Mouse (Mus musculus) intestine, embryonic 15.5 days (tissue): ENCODE results near the gene Zfhx2. TPM values are rescaled to one million over a fixed set of nuclear protein-coding genes. Genes with fewer than 3 reads are reported as not detected.
A peak's percentile ranks its signal among the peaks of the same experiment; 100 is the strongest.

ENCODE experiments used
- ATAC-seq: fragments of 200-750 bp; cut with Nextera tagmentation; 2 replicates; pipeline ENCODE4 v1.8.0; 2017; ENCODE audit warnings: moderate TSS enrichment, moderate library complexity
- H3K27ac ChIP-seq: fragments of 300-500 bp; sonication (generic); 2 replicates; pipeline ENCODE4 v1.5.1; 2015; ENCODE audit warnings: mild to moderate bottlenecking, inconsistent platforms
- H3K27me3 ChIP-seq: fragments of 300-500 bp; sonication (generic); replicated peaks from 2 replicates; pipeline ENCODE4 v1.6.1; 2015; ENCODE audit warnings: inconsistent platforms
- H3K36me3 ChIP-seq: fragments of 300-500 bp; sonication (generic); 2 replicates; pipeline ENCODE4 v1.6.1; 2015; ENCODE audit warnings: inconsistent platforms
- H3K4me1 ChIP-seq: fragments of 300-500 bp; sonication (generic); replicated peaks from 2 replicates; pipeline ENCODE4 v1.6.1; 2015; ENCODE audit warnings: inconsistent platforms
- H3K4me2 ChIP-seq: fragments of 300-500 bp; sonication (generic); replicated peaks from 2 replicates; pipeline ENCODE4 v1.6.1; 2015; ENCODE audit warnings: mild to moderate bottlenecking, inconsistent platforms
- H3K4me3 ChIP-seq: fragments of 300-500 bp; sonication (generic); replicated peaks from 2 replicates; pipeline ENCODE4 v1.5.1; 2015; ENCODE audit warnings: inconsistent platforms
- H3K9ac ChIP-seq: fragments of 300-500 bp; sonication (generic); 2 replicates; pipeline ENCODE4 v1.6.1; 2015; ENCODE audit warnings: inconsistent platforms
- H3K9me3 ChIP-seq: fragments of 300-500 bp; sonication (generic); 2 replicates; pipeline ENCODE4 v1.6.1; 2016; ENCODE audit warnings: inconsistent platforms
- WGBS: fragments of 180-500 bp; shearing (Covaris S2); methylation state at CpG from one replicate; pipeline ENCODE4 v1.1.7; 2015; 5-methylcytosine and 5-hydroxymethylcytosine counted together
- polyA plus RNA-seq: library from polyadenylated mRNA; unstranded; fragments of >200 nt; fragmentation: Nextera tagmentation; extraction: Ambion mirVana; gene quantifications from 2 replicates; pipeline ENCODE4 v1.2.1, GENCODE M21; 2015

The Zfhx2 gene
- polyA plus RNA-seq, 1 experiment from 2014 or later: 3.8 TPM

DNA sequence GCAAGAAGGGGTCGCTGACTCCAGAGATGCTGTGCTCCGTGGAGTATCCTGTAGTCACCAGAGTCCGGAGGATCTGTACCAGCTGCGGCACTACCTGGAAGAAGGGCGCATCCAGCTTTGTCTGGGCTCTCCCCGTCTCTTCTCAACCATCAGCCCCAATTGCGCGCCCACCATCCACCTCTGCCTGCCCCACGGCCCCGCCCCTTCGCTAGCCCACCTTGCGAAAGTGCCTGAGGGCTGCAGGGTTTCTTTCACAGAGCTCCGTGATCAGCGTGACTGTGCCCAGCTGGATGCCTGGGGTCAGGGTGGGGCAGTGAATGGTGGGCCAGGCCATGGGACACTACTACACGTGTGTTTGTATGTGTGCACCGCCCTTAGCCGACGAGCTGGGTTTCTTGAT lies 12.2 kb upstream of the Zfhx2 start:
- ATAC-seq: no peak
- no peak overlapping the region for H3K4me2 ChIP-seq
- no peaks in the 10 kb centered on the region for H3K27me3 ChIP-seq
- H3K9ac ChIP-seq: no peak overlapping the region
- peaks cover 30% of the 10 kb centered on the region for H3K4me1 ChIP-seq
- WGBS: 87% methylated on average over 18 of the region's 18 CpGs
- H3K36me3 ChIP-seq: no peaks in the 10 kb centered on the region
- H3K9me3 ChIP-seq: no peaks in the 10 kb centered on the region
- no peak overlapping the region for H3K4me3 ChIP-seq
- H3K27ac ChIP-seq: no peak overlapping the region

GRCm38 (mm10) chr14:55102253-55102785 lies 10.2 kb upstream of the Zfhx2 start:
- Histone ChIP-seq H3K4me1 (peaks cover 10% of the 10 kb centered on the region; the same call in 1 of the 2 replicates), H3K27ac (no peak overlapping the region), H3K4me2 (no peak overlapping the region), H3K9me3 (no peaks in the 10 kb centered on the region), H3K4me3 (no peak overlapping the region), H3K36me3 (peaks cover 3% of the 10 kb centered on the region; the same call in 1 of the 2 replicates), H3K9ac (no peak overlapping the region), H3K27me3 (no peaks in the 10 kb centered on the region)
- 82% methylated on average over 15 of the region's 15 CpGs for WGBS
- ATAC-seq: no peak

- 54% methylated on average over 4 of the region's 4 CpGs for WGBS
These were observed 9.5 kb upstream of the Zfhx2 start for GRCm38 (mm10) chr14:55101592-55101991.

GRCm38 (mm10) chr14:55098067-55098466 lies 5.9 kb upstream of the Zfhx2 start:
- no peaks in the 10 kb centered on the region for H3K9me3 ChIP-seq
- ATAC-seq: no peak
- peaks cover 5% of the 10 kb centered on the region; the same call in 1 of the 2 replicates for H3K36me3 ChIP-seq
- H3K27ac ChIP-seq: 0 out of 2 replicates have a peak overlapping the region, but pooled peaks have one; percentile 18
- no peaks in the 10 kb centered on the region for H3K27me3 ChIP-seq
- H3K9ac ChIP-seq: no peak overlapping the region
- 63% methylated on average over 4 of the region's 4 CpGs for WGBS
- peaks cover 13% of the 10 kb centered on the region; the same call in 1 of the 2 replicates for H3K4me1 ChIP-seq
- no peak overlapping the region for H3K4me2 ChIP-seq
- no peak overlapping the region for H3K4me3 ChIP-seq

More at GRCm38 (mm10) chr14:55101592-55101991, 9.5 kb upstream of the Zfhx2 start:
- Histone ChIP-seq H3K4me3 (no peak overlapping the region), H3K4me1 (0 out of 2 replicates have a peak, but pooled peaks cover 10% of the 10 kb centered on the region), H3K4me2 (no peak overlapping the region), H3K9me3 (no peaks in the 10 kb centered on the region), H3K36me3 (peaks cover 5% of the 10 kb centered on the region; the same call in 1 of the 2 replicates), H3K27ac (no peak overlapping the region), H3K9ac (no peak overlapping the region), H3K27me3 (no peaks in the 10 kb centered on the region)
- no peak for ATAC-seq

GRCm38 (mm10) chr14:55097646-55098045 lies 5.5 kb upstream of the Zfhx2 start:
- no peak overlapping the region for H3K4me3 ChIP-seq
- no peaks in the 10 kb centered on the region for H3K27me3 ChIP-seq
- no peak overlapping the region for H3K9ac ChIP-seq
- 70% methylated on average over 10 of the region's 10 CpGs for WGBS
- ATAC-seq: no peak
- 0 out of 2 replicates have a peak overlapping the region, but pooled peaks have one; percentile 18 for H3K27ac ChIP-seq
- no peak overlapping the region for H3K4me2 ChIP-seq
- H3K36me3 ChIP-seq: peaks cover 5% of the 10 kb centered on the region; the same call in 1 of the 2 replicates
- H3K9me3 ChIP-seq: no peaks in the 10 kb centered on the region
- H3K4me1 ChIP-seq: peaks cover 13% of the 10 kb centered on the region; the same call in 1 of the 2 replicates

DNA sequence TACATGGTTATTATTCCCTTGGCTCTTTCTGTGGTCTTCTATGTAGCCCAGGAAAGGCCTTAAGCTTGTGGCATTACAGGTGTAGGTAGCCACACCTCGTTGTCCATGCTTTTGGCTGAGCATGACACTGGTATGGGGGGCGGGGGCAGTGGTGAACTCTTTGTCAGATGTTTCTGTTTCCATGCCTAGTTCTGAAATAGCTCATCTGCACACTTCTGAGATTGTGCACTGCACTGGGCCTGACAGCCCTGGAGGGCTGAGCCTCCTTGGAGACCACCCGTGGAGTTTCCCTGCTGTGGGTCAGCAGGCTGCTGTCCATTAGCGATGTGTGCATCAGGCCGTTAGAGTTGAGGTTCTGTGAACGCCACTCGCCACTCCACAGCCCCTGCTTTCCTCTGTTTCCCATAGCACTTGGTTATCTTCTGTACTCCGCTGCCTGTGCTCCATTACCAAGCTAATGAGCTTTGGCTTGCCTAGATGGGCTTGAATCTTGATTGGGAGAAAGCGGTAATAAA lies 4.5 kb upstream of the Zfhx2 start:
- Histone ChIP-seq H3K36me3 (peaks cover 5% of the 10 kb centered on the region; the same call in 1 of the 2 replicates), H3K27ac (no peak overlapping the region)

GRCm38 (mm10) chr14:55095671-55096070 lies 3.5 kb upstream of the Zfhx2 start:
- Histone ChIP-seq H3K27me3 (no peaks in the 10 kb centered on the region), H3K36me3 (peaks cover 5% of the 10 kb centered on the region; the same call in 1 of the 2 replicates), H3K27ac (peak overlapping the region; percentile 78), H3K4me3 (peak overlapping the region; percentile 68), H3K4me2 (peak overlapping the region; percentile 65), H3K4me1 (peaks cover 21% of the 10 kb centered on the region), H3K9me3 (no peaks in the 10 kb centered on the region), H3K9ac (peak overlapping the region; percentile 64)
- peak; percentile 10; the same call in 1 of the 2 replicates for ATAC-seq
- 48% methylated on average over 12 of the region's 12 CpGs for WGBS

More for the DNA sequence above, 4.5 kb upstream of the Zfhx2 start:
- Histone ChIP-seq H3K4me1 (peaks cover 13% of the 10 kb centered on the region; the same call in 1 of the 2 replicates), H3K4me3 (no peak overlapping the region), H3K27me3 (no peaks in the 10 kb centered on the region), H3K9ac (no peak overlapping the region), H3K4me2 (peak overlapping the region; percentile 33), H3K9me3 (no peaks in the 10 kb centered on the region)
- WGBS: 64% methylated on average over 9 of the region's 9 CpGs
- no peak for ATAC-seq

DNA sequence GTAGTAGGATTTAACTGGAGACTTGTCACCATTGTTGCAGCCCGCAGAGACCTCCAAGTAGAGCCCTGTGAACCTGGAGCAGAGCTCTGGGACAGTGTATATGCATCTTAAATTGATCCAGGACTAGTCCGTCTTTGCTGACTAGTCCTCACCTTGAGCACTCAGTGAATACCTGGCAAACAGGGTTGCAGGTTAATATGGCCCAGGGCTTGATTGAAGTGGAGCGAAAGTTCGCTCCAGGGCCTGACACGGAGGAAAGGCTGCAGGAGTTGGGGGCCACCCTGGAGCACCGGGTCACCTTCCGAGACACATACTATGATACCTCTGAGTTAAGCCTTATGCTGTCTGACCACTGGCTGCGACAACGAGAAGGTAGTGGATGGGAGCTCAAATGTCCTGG lies 3.1 kb upstream of the Zfhx2 start:
- Histone ChIP-seq H3K36me3 (peaks cover 5% of the 10 kb centered on the region; the same call in 1 of the 2 replicates), H3K27me3 (no peaks in the 10 kb centered on the region), H3K9ac (peak overlapping the region; percentile 64), H3K9me3 (no peaks in the 10 kb centered on the region), H3K4me3 (peak overlapping the region; percentile 68), H3K27ac (peak overlapping the region; percentile 78), H3K4me2 (peak overlapping the region; percentile 65), H3K4me1 (peaks cover 21% of the 10 kb centered on the region)
- 46% methylated on average over 9 of the region's 9 CpGs for WGBS
- peak; percentile 2; the same call in 1 of the 2 replicates for ATAC-seq

GRCm38 (mm10) chr14:55094704-55095231 lies 2.6 kb upstream of the Zfhx2 start, which contains the start of gene Thtpa:
Gene Thtpa, plus strand, starts transcription at chr14:55094784.
- H3K9ac ChIP-seq: peak within 1 kb of the TSS; percentile 64
- H3K4me2 ChIP-seq: peak within 1 kb of the TSS; percentile 65
- peaks cover 5% of the 10 kb centered on the region; the same call in 1 of the 2 replicates for H3K36me3 ChIP-seq
- H3K4me3 ChIP-seq: peak within 1 kb of the TSS; percentile 68
- H3K4me1 ChIP-seq: peaks cover 21% of the 10 kb centered on the region
- no peaks in the 10 kb centered on the region for H3K9me3 ChIP-seq
- H3K27ac ChIP-seq: peak within 1 kb of the TSS; percentile 78
- ATAC-seq: peak; percentile 73
- no peaks in the 10 kb centered on the region for H3K27me3 ChIP-seq
- WGBS: under 1% methylated on average over 30 of the region's 30 CpGs

GRCm38 (mm10) chr14:55093927-55094326 lies 1.8 kb upstream of the Zfhx2 start:
- no peak for ATAC-seq
- H3K27ac ChIP-seq: no peak overlapping the region
- no peak overlapping the region for H3K4me3 ChIP-seq
- peaks cover 27% of the 10 kb centered on the region for H3K4me1 ChIP-seq
- no peaks in the 10 kb centered on the region for H3K9me3 ChIP-seq
- no peaks in the 10 kb centered on the region for H3K27me3 ChIP-seq
- 41% methylated on average over 6 of the region's 6 CpGs for WGBS
- H3K36me3 ChIP-seq: peaks cover 5% of the 10 kb centered on the region; the same call in 1 of the 2 replicates
- H3K4me2 ChIP-seq: peak overlapping the region; percentile 65; the same call in 1 of the 2 replicates
- no peak overlapping the region for H3K9ac ChIP-seq

DNA sequence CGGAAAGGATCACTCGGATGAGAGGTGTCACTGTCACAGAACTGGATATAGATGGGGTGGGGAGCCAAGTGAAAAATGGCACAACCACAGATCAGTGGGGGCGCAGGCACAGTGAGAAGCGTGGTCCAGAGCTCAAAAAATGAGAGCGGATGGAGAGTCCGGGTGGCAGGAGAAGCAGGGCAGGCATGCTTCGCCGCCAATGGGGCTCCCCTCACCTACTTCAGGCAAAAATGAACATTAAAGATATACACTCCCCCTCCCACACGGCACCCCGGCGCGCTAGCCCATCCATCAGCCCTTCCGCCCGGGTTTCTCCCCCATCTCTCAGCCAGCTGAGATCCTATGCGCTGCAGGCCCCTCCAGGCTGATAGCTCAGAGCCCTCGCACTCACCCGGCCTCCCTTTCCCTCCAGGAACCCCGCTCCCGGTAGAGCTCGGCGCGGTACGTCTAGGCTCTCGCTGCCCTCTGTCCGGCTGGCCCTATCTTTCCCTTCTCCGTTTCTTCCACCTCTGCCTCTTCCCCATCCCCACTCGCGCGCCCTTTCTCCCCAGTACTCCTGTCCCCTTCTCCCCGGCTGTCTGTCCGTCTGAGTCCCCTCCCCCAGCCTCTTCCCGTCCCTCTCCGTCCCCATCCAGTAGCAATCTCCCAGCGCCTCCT lies 787 bp downstream of the Zfhx2 start:
- Histone ChIP-seq H3K36me3 (no peaks in the 10 kb centered on the region), H3K27ac (peak overlapping the region; percentile 38), H3K4me2 (peak overlapping the region; percentile 84), H3K4me1 (peaks cover 22% of the 10 kb centered on the region), H3K27me3 (no peaks in the 10 kb centered on the region), H3K9me3 (no peaks in the 10 kb centered on the region), H3K4me3 (peak overlapping the region; percentile 48), H3K9ac (peak overlapping the region; percentile 57)
- 5% methylated on average over 34 of the region's 34 CpGs for WGBS
- ATAC-seq: 0 out of 2 replicates have a peak, but pooled peaks have one; percentile 1
